Mouse (Mus musculus) skeletal muscle tissue, adult 2 months (tissue): ENCODE measurements around the gene C87436.

ENCODE experiments used
- DNase-seq: peaks from one replicate; pipeline ENCODE4 v3.0.0-alpha.2; 2012; ENCODE audit warnings: low read depth, low spot score

The C87436 gene

DNA sequence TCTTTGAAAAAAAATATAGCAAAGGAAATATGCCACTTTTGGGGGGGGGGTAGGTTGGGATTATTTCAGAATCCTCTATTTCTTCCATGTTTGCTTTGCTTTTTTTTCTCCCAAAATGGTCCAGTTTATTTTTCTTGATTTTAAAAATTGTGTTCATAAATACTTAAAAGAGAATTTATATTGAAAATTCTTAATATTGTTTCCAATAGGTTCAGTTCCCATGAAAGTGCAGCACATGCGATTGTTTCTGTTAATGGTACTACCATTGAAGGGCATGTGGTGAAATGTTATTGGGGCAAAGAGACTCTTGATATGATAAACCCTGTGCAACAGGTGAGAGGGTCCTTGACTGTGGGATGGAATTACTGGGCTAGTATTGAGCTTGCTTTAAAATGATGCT, 11.8 kb upstream of the C87436 start, which contains the start of gene Gm44790:
Gene Gm44790, plus strand, starts transcription at position 301 of the 400 bp plus-strand sequence.
- no peak for DNase-seq

GRCm38 (mm10) chr6:86431531-86431930, 6.6 kb upstream of the C87436 start:
- DNase-seq, result no peak

DNA sequence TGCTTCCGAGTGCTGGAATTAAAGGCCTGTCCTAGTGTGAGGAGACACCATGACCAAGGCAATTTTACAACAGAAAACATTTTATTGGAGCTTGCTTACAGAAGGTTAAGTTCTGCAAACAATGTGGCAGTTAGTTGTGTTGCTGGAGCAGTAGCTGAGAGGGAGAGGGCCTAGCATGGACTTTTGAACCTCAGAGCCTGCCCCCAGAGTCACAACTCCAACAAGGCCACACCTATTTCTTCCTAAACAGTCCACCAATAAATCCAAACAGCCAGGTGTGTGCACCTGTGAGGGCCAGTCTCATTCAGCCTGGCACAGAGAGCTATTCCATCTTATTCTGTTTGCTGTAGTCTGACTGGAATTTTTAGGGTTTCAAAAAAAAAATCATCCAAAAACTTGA, 4.5 kb upstream of the C87436 start:
- DNase-seq, result no peak

DNA sequence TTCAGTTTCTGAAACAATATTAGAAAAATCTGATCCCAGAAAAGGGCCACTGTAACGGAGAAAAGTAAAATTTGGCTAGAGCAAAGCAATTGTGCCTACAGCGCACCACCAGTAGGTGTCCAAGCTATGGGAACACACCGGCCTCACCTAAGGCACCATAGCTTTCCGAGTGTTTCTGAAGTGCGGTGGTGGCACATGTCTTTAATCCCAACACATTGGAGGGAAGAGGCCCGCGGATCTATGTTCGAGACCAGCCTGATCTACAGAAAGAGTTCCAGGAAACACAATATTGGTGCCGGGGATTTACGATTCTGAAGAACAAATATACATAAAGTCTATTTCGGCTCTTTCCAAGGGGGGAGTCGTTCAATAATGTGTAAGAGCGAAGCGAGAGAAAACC, 463 bp upstream of the C87436 start:
- peak; percentile 36 for DNase-seq

- no peak for DNase-seq
These were observed 934 bp downstream of the C87436 start for GRCm38 (mm10) chr6:86439119-86439496.

DNA sequence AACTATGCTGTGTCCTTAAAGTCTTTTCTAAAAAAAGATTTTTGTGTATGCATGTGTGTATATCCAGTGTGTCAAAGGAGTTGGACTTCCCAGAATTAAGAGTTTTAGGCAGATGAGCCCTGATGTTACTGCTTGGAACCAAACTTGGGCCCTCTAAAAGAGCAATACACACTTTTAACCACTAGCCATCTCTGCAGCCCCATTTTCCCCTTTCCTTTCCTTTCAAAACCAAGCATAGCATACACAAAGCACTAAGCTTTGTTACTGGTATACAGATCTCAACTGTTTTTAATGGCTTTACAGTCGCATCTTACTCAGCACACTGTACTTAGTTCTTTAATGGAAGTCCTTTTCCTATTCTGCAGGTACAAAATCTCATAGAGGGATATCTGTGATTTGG, 1.4 kb downstream of the C87436 start:
- no peak for DNase-seq

GRCm38 (mm10) chr6:86441571-86441970, 3.4 kb downstream of the C87436 start:
- DNase-seq, result no peak

- no peak for DNase-seq
These were observed 7.4 kb downstream of the C87436 start for GRCm38 (mm10) chr6:86445551-86445950.

GRCm38 (mm10) chr6:86446927-86447568, 8.9 kb downstream of the C87436 start:
- DNase-seq, result no peak

GRCm38 (mm10) chr6:86456727-86457126, 18.6 kb downstream of the C87436 start:
- no peak for DNase-seq

GRCm38 (mm10) chr6:86463079-86463478, 24.9 kb downstream of the C87436 start:
- no peak for DNase-seq

DNA sequence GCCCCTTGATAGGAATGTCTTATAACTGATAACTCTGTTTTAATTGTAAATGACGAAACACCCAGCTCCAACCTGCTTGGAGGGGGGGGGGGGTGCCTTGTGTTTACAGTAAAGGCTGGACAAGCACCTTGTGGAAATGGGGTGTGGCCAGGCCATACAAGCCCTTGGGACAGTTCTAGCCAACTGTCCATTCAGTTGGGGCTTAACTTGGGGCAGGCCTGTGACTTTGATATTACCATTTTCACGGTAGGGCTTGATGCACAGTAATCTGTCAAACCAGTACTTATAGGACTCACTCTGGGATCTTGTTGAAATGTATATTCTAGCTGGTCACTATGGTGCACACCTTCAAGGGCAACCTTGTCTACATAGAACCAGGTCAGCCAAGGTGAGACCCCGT, 33.1 kb downstream of the C87436 start:
- DNase-seq, result no peak

GRCm38 (mm10) chr6:86471760-86472099, 33.6 kb downstream of the C87436 start:
- DNase-seq, result no peak

- DNase-seq, result peak; percentile 100
These were observed 34.2 kb downstream of the C87436 start for GRCm38 (mm10) chr6:86472100-86472955.

GRCm38 (mm10) chr6:86473077-86473476, 34.9 kb downstream of the C87436 start:
- DNase-seq, result no peak

- DNase-seq, result no peak
These were observed 35.9 kb downstream of the C87436 start for GRCm38 (mm10) chr6:86474072-86474471.

GRCm38 (mm10) chr6:86474646-86475181, 36.5 kb downstream of the C87436 start:
- DNase-seq, result no peak

- peak; percentile 90 for DNase-seq
These were observed 37.4 kb downstream of the C87436 start for GRCm38 (mm10) chr6:86475462-86476167.

- DNase-seq, result no peak
These were observed 38.8 kb downstream of the C87436 start for GRCm38 (mm10) chr6:86476931-86477330.

- DNase-seq, result no peak
These were observed 41.1 kb downstream of the C87436 start for GRCm38 (mm10) chr6:86479311-86479710.

DNA sequence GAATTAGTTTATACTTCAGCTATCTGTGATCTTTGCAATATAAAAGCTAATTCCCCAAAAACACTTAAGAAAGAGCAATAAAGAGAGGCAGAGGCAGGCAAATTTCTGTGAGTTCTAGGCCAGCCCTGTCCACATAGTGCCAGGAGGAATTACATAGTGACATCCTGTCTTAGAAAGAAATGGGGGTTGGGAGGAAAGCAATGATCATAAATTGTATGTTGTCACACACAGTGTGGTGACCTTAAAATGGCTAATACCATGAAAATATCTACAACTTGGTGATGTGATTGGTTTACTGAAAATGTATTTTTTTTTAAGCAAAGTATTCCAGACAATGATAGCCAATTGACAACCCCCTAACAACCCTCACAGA, 41.6 kb downstream of the C87436 start:
- no peak for DNase-seq

GRCm38 (mm10) chr6:86480189-86480831, 42.1 kb downstream of the C87436 start:
- DNase-seq, result peak; percentile 70
